Mouse (Mus musculus): ENCODE data around the gene Asmt. TPM values are rescaled to one million over a fixed set of nuclear protein-coding genes. Genes with fewer than 3 reads are reported as not detected.

The Asmt gene
- polyA plus RNA-seq, 1 experiment from 2014 or later, result not detected

DNA sequence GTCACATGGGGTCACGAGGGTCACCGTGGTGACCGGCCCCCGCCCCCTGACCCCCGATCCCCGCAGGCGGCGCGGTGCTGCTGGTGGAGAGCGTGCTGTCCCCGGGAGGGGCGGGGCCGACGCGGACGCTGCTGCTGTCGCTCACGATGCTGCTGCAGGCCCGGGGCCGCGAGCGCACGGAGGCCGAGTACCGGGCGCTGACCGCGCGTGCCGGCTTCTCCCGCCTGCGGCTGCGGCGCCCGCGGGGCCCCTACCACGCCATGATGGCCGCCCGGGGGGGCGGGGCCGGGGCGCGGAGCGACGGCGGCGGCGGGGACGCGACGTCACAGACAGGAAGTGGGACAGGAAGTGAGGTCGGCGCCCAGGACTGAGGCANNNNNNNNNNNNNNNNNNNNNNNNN is 5.2 kb downstream of the Asmt start:
- DNase-seq (ENCODE audit: low spot score), result no peak
- no peak overlapping the region for H3K4me2 ChIP-seq (ENCODE audit: low read depth)
- WGBS, result 97% methylated on average over 26 of the region's 53 CpGs

More for the DNA sequence above, 5.2 kb downstream of the Asmt start:
- Histone ChIP-seq H3K4me1 (ENCODE audit: control insufficient read depth, insufficient read depth, low read length) (no peaks in the 10 kb centered on the region), H3K36me3 (ENCODE audit: control insufficient read depth, insufficient read depth, low read length) (peaks cover 3% of the 10 kb centered on the region), H3K9me3 (ENCODE audit: control insufficient read depth, low read length) (peaks cover 37% of the 10 kb centered on the region), H3K9ac (ENCODE audit: low read length) (no peak overlapping the region), H3K27ac (ENCODE audit: low read depth, low read length) (no peak overlapping the region), H3K4me3 (ENCODE audit: low read depth, low read length) (no peak overlapping the region), H3K27me3 (ENCODE audit: control insufficient read depth, insufficient read depth, low read length) (no peaks in the 10 kb centered on the region)
- no peak for ATAC-seq (ENCODE audit: insufficient read depth, low FRiP score, low TSS enrichment)

Measured in neural tube, embryonic 11.5 days (tissue).